Mouse (Mus musculus) fibroblast of lung, adult 2 months (primary cell): ENCODE results near the gene Gm12258.
"Not testable (repeated sequence)": the region's sequence is repeated elsewhere in the genome, so short reads cannot be mapped to it uniquely, and the experiment has no call there.

ENCODE experiments used
- DNase-seq: peaks from one replicate; pipeline ENCODE4 v3.0.0-alpha.2; 2011; ENCODE audit warnings: low read depth

The Gm12258 gene

DNA sequence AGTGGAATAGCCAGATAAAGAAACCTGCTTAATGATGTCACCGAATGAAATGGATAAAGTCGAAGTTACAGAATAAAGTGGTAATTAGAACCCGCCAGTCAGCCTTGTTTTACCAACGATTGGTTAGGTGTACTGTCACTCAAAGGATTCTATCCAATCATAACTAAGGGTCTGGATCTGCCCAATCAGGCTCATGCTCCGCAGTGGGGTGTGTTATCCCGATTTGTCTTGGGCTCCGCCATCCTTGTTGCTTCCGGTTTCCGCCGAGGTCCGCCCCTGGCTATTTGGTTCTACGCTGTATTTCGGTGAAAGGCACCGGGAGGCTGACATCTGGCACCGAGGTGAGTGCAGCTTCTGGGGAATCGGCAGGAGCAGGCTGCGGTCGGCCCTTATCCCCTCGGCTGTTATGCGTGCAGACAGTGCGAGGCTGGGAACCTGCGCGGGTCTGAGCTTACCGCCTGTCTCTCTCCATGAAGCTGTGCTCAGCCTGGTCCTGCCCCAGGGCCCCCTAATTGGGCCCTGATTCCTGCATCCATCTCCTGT, at the start of gene Gm12258:
Gene Gm12258, plus strand, starts transcription at position 240 of the 543 bp plus-strand sequence.
- peak; percentile 98 for DNase-seq

DNA sequence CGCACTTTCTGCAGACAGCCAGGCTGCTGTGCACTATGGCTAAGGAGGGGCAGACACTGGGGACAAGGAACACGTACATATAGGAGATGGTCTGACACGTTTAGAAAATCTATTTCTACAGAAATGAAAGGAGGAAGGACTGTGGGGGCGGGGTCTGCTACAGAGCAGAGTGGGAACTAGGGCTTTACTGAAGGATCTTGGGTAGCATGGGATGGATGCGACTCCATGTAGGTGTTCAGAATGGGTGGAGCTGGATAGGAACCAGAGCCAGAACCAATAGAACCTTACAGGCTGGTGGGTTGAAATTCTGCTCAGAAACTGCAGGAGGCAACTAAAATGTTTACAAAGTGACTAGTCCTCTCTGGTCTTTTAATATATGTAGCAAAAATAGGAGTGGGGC, 47.2 kb upstream of the Gm12258 start:
- DNase-seq = no peak

DNA sequence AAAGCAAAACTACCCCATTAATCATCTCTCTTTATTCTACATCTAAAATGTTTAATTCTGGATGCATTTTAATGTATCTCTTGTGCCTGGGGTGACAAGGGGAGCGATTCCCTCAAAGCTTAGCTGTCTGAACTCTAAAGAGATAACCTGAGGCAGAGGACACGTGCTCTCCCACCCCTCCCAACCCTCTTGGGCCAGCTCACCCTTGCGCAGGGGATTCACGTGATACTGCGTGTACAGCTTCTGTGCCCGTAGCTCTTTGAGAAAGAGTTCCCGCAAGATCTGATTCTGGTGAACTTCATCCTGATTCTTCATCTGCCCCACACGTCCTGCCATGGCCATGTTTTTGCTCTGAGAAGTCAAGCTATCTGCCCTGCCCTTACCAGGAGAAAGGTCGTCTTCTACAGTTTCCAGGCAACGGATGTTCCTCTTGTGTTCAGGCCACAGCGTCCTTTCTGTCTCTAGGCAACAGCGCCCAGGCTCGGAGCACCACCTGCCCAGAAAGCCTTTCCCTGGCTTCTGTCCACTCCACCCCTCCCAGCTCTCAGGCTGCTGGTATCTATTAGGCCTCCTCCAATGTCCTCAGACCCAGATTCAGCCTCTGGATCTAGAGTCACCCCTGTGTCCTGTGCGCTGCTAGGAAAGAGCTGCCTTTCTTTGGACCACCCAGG, 45.3 kb upstream of the Gm12258 start, which contains the start of gene Fam183b:
Gene Fam183b, minus strand, starts transcription at position 403 of the 671 bp plus-strand sequence.
- no peak for DNase-seq

DNA sequence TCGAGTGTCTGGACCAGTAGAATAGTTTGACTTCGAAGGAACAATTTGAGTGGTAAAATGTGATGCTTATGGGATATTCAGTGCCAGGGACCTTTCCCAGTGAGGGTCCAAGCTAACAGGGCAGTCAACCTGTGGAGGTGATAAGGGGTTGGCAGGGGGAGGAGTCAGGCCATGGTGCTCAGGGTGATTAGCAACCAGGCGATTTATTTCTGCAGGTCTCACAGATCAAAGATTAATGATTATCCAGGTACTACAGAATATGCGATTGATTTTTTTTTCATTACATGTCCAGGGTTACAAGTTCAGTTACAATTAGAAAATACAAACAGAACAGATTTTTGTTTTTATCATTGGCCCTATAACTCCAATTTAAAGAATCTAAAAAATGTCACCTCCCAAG, 43.1 kb upstream of the Gm12258 start:
- DNase-seq = no peak

DNA sequence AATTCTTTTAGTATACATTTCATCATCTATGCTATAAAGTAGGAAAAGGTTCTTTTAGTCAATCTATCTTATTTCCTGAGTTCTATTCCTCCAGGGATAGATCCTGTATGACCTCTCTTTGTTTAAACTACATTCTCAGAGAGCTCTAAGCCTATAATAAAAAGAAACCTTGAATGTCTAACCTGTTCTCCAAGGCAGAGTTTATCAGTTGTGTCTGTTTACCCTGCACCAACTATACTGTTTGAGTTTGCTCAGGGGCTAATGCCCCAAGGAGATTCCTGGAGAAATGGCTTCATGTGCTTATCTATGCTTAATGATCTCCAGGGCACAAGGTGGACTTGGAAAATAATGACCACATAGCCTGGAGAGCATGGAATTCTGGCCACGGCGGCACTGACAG, 42.6 kb upstream of the Gm12258 start:
- no peak for DNase-seq

DNA sequence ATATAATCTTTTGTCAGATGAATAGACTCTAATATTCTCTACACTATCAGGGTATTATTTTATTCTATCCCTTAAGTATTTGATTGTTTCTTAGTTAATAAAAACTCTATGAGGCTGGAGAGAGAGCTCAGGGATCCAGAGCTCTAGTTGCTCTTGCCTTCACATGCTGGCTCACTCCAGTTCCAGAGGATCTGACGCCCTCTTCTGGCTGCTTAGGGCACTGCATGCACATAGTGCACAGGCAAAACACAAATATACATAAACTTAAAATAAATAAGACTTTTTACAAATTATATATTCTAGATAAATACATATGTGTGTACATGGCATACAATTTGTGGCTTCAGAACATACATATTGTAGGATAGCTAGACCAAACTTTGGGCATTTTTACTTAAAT, 35.0 kb upstream of the Gm12258 start:
- DNase-seq = no peak

DNA sequence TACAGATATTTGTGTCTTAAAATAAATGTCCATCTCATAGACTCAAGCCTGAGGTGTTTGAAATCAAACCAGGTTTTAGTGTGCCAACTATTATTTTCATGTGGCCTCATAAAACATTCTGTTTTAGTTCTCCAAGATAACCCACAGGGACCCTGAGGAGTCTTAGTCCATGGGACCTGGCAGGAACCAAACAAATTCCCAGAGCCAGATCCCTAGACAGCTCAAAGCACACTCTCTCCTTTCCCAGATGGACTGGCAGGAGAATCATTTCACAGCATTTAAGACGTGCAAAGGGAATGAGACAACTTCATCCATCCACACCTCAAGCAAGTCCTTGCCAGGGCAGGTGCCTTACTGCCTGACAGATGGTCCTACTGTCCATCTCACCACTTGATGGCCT, 32.3 kb upstream of the Gm12258 start, which contains the start of gene Olfr313:
Gene Olfr313, plus strand, starts transcription at position 301 of the 400 bp plus-strand sequence.
- DNase-seq = not testable (repeated sequence)

DNA sequence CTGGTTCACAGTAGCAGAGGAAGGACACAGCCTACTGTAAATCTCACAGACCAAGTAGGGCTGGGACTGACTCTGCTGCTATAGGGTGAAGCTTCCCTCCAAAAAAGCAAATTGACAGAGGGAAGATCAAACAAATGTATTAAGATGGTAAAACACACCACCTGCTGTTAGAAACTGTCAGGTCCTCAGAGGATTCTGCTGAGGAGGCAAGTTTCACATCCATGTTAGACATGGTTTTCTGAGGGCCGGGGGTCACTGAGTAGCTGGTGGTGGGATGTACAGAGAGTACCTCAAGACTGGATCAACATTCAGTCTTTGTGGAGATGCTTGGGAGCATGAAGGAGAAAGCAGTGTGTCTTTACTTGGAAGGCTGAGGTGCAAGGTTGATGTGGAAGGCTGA, 31.3 kb upstream of the Gm12258 start:
- DNase-seq = no peak

DNA sequence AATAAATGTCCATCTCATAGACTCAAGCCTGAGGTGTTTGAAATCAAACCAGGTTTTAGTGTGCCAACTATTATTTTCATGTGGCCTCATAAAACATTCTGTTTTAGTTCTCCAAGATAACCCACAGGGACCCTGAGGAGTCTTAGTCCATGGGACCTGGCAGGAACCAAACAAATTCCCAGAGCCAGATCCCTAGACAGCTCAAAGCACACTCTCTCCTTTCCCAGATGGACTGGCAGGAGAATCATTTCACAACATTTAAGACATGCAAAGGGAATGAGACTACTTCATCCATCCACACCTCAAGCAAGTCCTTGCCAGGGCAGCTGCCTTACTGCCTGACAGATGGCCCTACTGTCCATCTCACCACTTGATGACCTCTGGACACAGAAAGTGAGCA, 18.0 kb upstream of the Gm12258 start, which contains the start of gene Olfr312:
Gene Olfr312, plus strand, starts transcription at position 301 of the 400 bp plus-strand sequence.
- DNase-seq = not testable (repeated sequence)

DNA sequence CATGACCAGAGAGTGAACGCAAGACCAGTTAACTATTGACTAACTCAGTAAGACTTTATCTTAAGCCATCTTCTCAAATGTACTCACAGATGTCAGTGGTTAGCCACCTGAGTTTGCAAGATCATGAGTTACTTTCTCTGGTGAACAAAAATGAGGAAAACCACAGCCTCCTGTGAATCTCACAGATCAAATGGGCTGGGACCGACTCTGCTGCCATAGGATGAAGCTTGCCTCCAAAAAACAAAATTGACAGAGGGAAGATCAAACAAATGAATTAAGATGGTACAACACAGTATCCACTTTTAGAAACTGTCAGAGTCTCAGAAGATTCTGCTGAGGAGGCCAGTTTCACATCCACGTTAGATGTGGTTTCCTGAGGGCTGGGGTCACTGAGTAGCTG, 17.2 kb upstream of the Gm12258 start:
- DNase-seq = no peak

DNA sequence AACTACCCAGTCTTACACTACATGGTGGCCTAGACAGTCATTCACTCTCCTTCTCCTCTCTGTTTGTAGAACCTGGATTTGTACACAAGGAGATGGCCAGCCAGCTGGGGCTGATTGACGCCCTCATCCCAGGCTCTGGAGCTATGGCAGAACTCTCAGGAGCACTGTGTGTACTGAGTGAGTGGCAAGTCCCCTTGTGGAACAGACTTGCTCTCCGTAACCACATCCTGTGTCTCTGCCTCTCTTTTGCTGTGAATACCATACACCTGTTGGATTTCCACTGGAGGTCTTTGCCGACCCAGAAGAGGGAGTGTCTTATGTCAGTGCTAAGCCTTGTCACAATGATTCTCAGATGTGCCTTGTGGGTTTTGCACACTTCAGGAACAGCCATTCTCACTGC, 14.4 kb upstream of the Gm12258 start:
- DNase-seq = not testable (repeated sequence)

DNA sequence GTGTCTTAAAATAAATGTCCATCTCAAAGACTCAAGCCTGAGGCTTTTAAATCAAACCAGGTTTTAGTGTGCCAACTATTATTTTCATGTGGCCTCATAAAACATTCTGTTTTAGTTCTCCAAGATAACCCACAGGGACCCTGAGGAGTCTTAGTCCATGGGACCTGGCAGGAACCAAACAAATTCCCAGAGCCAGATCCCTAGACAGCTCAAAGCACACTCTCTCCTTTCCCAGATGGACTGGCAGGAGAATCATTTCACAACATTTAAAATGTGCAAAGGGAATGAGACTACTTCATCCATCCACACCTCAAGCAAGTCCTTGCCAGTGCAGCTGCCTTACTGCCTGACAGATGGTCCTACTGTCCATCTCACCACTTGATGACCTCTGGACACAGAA, 8.0 kb upstream of the Gm12258 start, which contains the start of gene Olfr311:
Gene Olfr311, plus strand, starts transcription at position 301 of the 400 bp plus-strand sequence.
- not testable (repeated sequence) for DNase-seq

DNA sequence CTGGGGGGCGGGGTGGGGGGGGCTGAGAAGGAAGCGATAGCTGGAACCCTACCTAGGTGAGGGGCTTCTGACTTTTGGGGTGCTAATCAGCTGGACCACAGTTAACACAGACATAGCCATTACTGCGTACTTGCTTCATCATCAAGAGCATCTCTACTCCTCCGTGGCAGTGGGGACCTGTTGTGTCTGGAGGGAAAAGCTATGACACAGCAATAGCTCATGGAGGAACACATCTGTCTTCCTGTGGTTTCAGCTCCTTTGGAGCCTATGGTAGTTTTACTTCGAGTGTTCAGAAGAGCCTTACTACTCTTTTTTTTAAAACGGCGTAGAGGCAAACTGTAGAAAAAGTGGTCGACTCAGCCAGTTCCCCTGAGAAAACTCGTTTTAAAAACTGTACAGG, 678 bp downstream of the Gm12258 start:
- DNase-seq = no peak

DNA sequence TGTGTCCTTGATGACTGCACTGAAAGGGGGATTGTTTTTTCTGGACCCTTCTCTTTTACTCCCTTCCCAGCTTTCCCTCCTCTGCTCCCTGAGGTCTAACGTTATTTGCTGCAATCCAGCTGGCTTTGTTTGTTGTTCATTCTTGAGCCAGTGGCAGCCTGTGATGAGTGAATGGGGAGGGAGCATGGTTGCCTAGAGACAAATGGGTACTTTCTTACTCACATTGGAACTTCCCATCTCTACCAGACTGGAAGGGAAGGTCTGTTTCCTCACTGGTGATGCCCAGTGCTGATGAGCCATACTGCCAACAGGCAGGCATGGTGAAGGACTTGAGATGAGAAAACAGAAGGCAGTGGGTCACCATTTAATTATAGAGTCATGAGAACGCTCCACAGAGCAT, 2.8 kb downstream of the Gm12258 start:
- no peak for DNase-seq

DNA sequence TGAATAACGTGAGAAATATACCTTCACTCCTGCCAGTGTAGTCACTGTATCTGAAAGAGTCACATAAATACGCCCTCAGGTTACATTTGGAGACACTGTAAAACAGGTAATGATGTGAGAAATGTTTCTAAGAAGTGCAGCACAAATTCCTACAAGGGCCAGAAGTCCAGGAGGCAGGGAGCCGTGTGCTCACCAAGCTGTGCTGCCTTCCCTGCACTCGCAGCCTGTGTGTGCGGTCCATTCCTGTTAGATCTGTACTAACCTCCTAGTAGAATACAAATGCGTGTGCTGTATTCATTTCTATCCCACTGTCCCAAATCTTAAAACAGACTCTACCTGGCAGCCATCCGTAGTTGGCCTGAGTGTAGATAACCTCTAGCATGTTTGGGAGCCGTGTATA, 13.8 kb downstream of the Gm12258 start:
- DNase-seq = no peak

DNA sequence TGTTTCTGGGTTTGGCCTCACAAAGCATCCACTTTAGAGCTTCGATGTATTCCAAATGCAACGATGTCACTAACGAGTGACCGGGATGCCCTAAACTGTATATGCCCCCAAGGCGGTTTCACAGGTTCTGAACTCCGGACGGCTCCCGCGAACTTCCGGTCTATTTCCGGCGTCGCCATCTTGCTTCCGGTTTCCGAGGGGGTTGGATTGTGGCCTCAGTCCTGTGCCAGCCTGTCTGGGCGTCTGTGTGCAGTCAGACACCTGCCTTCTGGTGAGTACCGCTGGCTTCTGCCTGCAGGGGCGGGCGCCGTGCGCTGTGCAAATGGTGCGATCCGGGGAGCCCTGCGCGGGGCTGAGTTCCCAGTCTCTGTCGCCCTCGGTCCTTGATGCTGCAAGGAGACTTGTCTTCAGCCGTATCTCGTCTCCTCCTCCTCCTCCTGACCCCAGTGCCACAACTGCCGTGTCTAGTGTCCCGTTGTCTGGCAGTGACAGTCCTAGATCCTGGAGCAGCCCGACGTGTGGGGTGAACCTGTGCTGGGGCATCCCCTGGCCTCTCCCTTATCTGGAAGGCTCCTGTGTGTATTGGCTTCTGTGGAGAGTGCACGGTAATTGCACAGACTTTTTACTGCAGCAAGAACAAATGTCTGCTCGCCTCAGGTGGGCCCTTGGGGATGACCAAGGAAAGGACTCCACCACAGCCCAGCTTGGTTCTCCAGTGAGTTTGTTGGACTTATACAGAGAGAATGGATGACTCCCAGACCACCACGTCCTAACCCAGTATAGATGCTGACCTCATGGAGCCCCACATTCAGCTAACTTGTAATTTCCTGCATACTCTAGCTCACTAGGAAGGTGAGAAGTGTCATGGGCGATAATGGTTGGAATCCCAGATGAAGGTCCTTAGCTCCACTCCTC, 20.3 kb downstream of the Gm12258 start, which contains the start of gene 2810021J22Rik:
Gene 2810021J22Rik, plus strand, starts transcription at position 178 of the 915 bp plus-strand sequence.
- peak; percentile 53 for DNase-seq

DNA sequence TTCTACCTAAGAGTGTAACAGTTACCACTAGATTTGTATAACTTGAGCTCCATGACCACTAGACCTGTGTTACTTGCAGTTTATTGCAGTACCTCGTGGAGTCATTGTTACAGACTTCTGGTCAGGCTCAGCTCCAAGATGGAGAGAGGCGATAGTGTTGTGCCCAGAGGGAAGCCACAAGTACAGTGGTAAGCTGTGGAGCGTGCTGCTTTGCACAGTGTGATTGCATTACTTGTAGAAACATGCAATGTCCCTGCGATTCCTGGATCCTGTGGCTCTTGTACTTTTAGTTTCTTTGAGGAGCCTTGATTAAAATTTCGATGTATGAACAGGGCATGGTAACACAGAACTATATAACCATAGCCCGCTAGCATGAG, 21.0 kb downstream of the Gm12258 start:
- no peak for DNase-seq

DNA sequence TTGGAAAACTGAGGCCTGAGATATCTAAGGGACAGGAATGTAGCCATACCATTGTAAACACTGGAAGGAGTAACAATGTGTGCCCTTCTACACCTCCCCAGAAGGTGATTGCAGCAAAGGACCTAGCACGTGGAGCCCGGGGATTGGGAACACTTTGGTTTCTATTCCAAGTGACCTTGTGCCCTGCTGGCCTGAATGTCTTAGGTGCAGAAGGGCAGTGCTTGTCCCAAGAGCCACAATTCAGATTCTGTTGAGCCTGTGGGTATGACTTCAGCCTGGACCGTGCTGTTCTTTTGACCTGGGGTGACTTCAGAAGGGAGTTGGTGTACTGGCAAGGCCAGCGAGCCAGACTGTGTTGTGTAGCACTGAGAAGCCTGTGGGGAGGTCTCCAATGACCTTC, 24.0 kb downstream of the Gm12258 start:
- DNase-seq = no peak

DNA sequence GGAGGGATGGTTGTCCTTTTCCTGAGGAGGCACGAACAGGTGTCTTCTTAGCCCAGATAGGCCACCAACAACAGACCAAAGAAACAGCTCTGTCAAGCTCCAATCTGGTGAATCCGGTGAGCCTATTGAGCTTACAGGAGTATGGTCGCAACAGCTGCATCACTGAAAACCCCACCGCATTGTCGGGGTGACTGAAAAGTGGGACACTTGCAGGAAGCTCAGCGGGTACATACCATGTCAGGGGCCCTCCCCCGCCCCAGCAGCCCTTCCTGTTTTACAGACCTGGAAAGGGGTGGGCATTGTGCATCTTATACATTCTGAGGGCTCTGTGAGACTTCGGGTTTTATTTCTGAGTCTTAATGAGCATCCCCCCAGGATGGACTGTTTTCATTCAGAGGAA, 36.8 kb downstream of the Gm12258 start:
- DNase-seq = no peak

DNA sequence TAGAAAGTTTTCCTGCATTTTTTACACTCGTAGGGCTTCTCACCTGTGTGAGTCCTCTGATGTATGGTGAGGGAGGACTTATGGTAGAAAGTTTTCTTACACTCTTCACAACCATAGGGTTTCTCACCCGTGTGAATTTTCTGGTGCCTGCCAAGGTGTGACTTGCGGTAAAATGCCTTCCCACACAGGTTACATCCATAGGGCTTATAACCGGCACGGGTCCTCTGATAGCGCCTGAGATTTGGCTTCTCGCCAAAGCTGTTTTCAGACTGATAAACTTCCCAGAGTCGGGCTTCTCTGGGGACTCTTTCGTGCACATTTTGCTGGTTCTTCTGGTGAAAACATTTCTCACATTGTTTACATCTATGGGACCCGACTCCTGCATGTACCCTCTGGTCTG, 43.6 kb downstream of the Gm12258 start:
- no peak for DNase-seq

DNA sequence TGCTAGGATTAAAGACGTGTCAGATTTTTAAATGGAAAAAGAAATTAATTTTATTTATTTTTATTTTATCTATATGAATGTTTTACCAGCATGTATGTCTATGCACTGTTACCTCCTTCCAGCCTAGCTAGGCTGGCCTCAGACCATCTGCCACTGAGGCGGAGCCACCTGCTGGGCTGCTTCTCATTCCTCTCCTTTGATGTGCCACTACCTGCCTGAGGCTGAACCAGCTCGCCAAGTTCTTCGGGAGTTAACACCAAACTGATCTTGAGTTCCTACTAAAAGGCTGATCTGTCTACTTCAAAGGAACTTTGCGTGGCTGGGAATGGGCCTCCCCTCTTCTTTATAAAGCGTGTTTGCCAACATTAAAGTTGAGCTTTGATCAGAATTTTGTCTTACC, 47.5 kb downstream of the Gm12258 start:
- DNase-seq = no peak

DNA sequence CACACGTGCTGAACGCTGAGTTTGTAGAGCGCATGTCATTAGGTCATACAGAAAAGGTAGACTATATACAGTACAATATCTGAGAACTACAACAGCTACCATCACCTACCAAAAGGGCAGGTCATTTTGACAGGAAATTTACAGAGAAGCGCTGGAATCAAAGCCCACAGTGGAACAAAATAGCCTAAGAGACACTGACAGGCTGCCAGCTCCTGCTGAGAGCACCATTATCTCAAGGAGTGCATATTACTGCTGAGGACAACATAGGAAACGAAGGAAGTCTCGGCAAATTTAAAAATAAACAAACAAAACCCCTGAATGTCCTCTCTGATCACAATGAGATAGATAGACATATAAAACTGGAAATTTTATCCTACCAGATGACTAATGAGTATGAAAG, 50.5 kb downstream of the Gm12258 start:
- no peak for DNase-seq

DNA sequence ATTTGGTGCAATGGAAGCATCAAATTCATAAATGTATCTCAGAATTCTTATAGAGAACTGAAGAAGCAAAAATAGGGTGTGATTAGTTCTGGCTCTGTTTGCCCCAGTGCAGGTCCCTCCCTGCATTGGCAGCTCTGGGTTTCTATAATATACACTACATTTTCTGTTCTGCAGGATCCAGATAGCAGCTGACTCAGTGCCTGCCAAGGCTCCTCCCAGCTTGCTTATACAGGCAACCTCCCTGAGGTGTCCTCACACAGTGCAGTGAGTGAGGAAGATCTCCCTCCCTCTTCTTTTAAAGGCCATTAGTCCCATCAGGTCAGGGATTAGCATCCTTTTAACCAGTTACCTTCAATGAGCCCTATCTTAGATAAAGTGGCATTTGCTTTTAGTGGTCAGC, 54.1 kb downstream of the Gm12258 start:
- DNase-seq = no peak
